Comparison of ENCODE assay signal across 8 mouse cellular contexts in genomic region chr3:83128449-83128922, GRCm38 (mm10). TPM values are rescaled to one million over a fixed set of nuclear protein-coding genes. Genes with fewer than 3 reads are reported as not detected.
DNase-seq lines count a peak whose midpoint lies in the region; ATAC-seq and TF ChIP-seq lines count a peak whose summit lies in the region.

No protein-coding gene starts in this region.

- no peak overlapping the region for H3K27ac ChIP-seq in kidney, embryonic 15.5 days
- H3K27ac ChIP-seq in forebrain, postnatal 0 days (ENCODE audit: low read depth, low read length) = no peak overlapping the region
- H3K27ac ChIP-seq in limb, embryonic 13.5 days = no peak overlapping the region

- peak; percentile 8; the same call in 1 of the 2 replicates for TF ChIP-seq CTCF in forebrain, postnatal 0 days (IDR thresholded peaks at IDR 0.05; ENCODE audit: low read depth)

- H3K9me3 ChIP-seq in kidney, embryonic 15.5 days (replicated peaks) = no peaks in the 10 kb centered on the region
- H3K9me3 ChIP-seq in forebrain, postnatal 0 days (ENCODE audit: low read length) = no peaks in the 10 kb centered on the region
- H3K9me3 ChIP-seq in limb, embryonic 13.5 days = no peaks in the 10 kb centered on the region

- H3K4me3 ChIP-seq in kidney, embryonic 15.5 days (replicated peaks) = peak overlapping the region; percentile 57
- H3K4me3 ChIP-seq in forebrain, postnatal 0 days (ENCODE audit: low read depth, low read length) = peak overlapping the region; percentile 55
- H3K4me3 ChIP-seq in limb, embryonic 13.5 days = peak overlapping the region; percentile 55

- DNase-seq in kidney, adult 11 months = no peak
- DNase-seq in adrenal gland, postnatal 36 days = peak; percentile 33 to 50
- DNase-seq in forebrain, postnatal 0 days = peak; percentile 60
- peak; percentile 64 for DNase-seq in neural tube, embryonic 10.5 days (ENCODE audit: extremely low spot score, low spot score)
- no peak for DNase-seq in layer of hippocampus, postnatal 14 days (ENCODE audit: low spot score in 2 of 2)
- DNase-seq in gastrocnemius, adult 18-20 months (ENCODE audit: low spot score) = no peak

- H3K4me2 ChIP-seq in kidney, embryonic 15.5 days = peak overlapping the region; percentile 97
- H3K4me2 ChIP-seq in forebrain, postnatal 0 days (ENCODE audit: low read depth) = peak overlapping the region; percentile 98
- H3K4me2 ChIP-seq in limb, embryonic 13.5 days (replicated peaks) = peak overlapping the region; percentile 97

- peaks cover 30% of the 10 kb centered on the region for H3K4me1 ChIP-seq in kidney, embryonic 15.5 days
- H3K4me1 ChIP-seq in forebrain, postnatal 0 days (ENCODE audit: insufficient read depth) = peaks cover 8% of the 10 kb centered on the region; the same call in 1 of the 2 replicates
- H3K4me1 ChIP-seq in limb, embryonic 13.5 days = peaks cover 31% of the 10 kb centered on the region

- WGBS in kidney, embryonic 15.5 days = under 1% methylated on average over 43 of the region's 43 CpGs
- 4% methylated on average over 43 of the region's 43 CpGs for WGBS in forebrain, postnatal 0 days
- under 1% methylated on average over 43 of the region's 43 CpGs for WGBS in limb, embryonic 13.5 days

- H3K27me3 ChIP-seq in kidney, embryonic 15.5 days = peaks cover 78% of the 10 kb centered on the region
- H3K27me3 ChIP-seq in forebrain, postnatal 0 days (ENCODE audit: insufficient read depth, low read length) = peaks cover 23% of the 10 kb centered on the region
- H3K27me3 ChIP-seq in limb, embryonic 13.5 days = peaks cover 88% of the 10 kb centered on the region

- H3K9ac ChIP-seq in kidney, embryonic 15.5 days = no peak overlapping the region
- peak overlapping the region; percentile 53 for H3K9ac ChIP-seq in forebrain, postnatal 0 days
- peak overlapping the region; percentile 65 for H3K9ac ChIP-seq in limb, embryonic 13.5 days

- ATAC-seq in kidney, embryonic 15.5 days (replicated peaks; ENCODE audit: low FRiP score) = peak; percentile 34
- peak; percentile 67 for ATAC-seq in forebrain, postnatal 0 days
- ATAC-seq in limb, embryonic 13.5 days (ENCODE audit: low FRiP score, low read depth) = peak; percentile 6; the same call in 1 of the 2 replicates

- no peaks in the 10 kb centered on the region for H3K36me3 ChIP-seq in kidney, embryonic 15.5 days
- H3K36me3 ChIP-seq in forebrain, postnatal 0 days (ENCODE audit: insufficient read depth) = no peaks in the 10 kb centered on the region
- no peaks in the 10 kb centered on the region for H3K36me3 ChIP-seq in limb, embryonic 13.5 days

RNA-seq across cellular contexts. Expression of gene Dchs2, which starts 0.7 kb away (rescaled TPM):
- polyA plus RNA-seq in kidney, embryonic 15.5 days (2015; fragmentation: Nextera tagmentation; extraction: Ambion mirVana) = 0.12 and 0.21 TPM in 2 replicates
- under 1 TPM; 0.46 to 0.73 TPM for total RNA-seq in adrenal gland, postnatal 36 days (2021)
- 5.8 and 8.5 TPM in 2 replicates for total RNA-seq in forebrain, postnatal 0 days (2014; rRNA removed)
- 0.29 and 0.48 TPM in 2 replicates for polyA plus RNA-seq in forebrain, postnatal 0 days (2015; fragmentation: Nextera tagmentation; extraction: Ambion mirVana)
- 0.72 and 0.84 TPM in 2 replicates for polyA plus RNA-seq in limb, embryonic 13.5 days (2015; fragmentation: Nextera tagmentation; extraction: Ambion mirVana)
- 1 to 10 TPM; 5.0 to 5.3 TPM for total RNA-seq in layer of hippocampus, postnatal 14 days (2021)
- under 1 TPM; 0.37 to 0.66 TPM for total RNA-seq in gastrocnemius, adult 18-20 months (2021)

Comparison
In these comparisons a context has a peak if more than half of its experiments do, and no peak if none do; other contexts are left out.
1. ATAC-seq: peak in every context shown above with its lines; median percentile 67 in forebrain, postnatal 0 days; 34 in kidney, embryonic 15.5 days; 6 in limb, embryonic 13.5 days.
2. DNase-seq: peak in adrenal gland, postnatal 36 days (2 of 2), forebrain, postnatal 0 days (single experiment) and neural tube, embryonic 10.5 days (single experiment); none in kidney, adult 11 months (single experiment), layer of hippocampus, postnatal 14 days (0 of 2) and gastrocnemius, adult 18-20 months (single experiment).
3. Peak in every context shown above with its lines, with median percentiles within 50 percentile points of each other: H3K4me2 ChIP-seq and H3K4me3 ChIP-seq.